Mouse (Mus musculus): Measurements from ENCODE around the gene Rapgef2.
A peak's percentile ranks its signal among the peaks of the same experiment; 100 is the strongest.
"Not testable (repeated sequence)": the region's sequence is repeated elsewhere in the genome, so short reads cannot be mapped to it uniquely, and the experiment has no call there.

The Rapgef2 gene

DNA sequence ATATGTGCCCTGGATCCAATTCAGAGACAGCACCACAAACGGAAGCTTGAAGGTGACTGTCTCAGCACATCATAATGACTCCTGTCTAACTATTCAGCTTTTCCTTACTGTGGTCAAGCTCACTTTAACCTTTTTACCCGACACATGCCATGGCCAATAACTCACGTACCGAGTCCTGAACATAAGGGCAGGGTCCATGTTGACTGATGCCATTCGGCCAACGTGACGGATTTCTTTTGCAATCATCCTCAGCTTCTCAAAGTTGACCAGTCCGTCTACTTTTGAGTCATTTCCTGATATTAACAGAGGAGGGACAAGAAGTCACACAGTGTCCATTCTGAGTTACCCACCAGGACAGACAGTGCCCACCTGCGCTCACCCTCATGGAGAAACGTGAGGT, 203.3 kb downstream of the Rapgef2 start:
- DNase-seq, result no peak

DNA sequence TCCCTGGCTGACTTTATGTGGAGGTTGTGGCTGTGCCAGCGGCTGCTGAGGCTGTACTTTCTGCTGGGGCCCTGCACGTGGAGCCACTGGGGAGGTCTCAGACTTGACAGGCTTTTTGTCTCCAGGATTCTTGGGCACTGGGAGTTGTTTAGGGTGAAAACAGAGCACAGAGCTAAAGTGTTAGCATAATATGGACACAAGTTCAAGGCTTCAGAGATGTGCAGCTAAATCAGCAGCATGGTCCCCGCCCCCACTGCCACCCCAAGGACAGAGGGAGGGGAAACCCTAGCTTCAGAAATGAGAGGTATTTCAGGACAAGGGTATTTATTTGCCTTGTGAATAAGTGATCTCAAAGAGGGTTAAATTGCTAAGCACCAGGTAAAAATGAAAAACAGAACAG, 207.2 kb downstream of the Rapgef2 start:
- no peak for DNase-seq

GRCm38 (mm10) chr3:79074970-79075369, 211.3 kb downstream of the Rapgef2 start:
- no peak for DNase-seq

GRCm38 (mm10) chr3:79073541-79074244, 212.6 kb downstream of the Rapgef2 start:
- no peak for DNase-seq

GRCm38 (mm10) chr3:79071561-79071960, 214.8 kb downstream of the Rapgef2 start:
- DNase-seq, result peak; percentile 33

DNA sequence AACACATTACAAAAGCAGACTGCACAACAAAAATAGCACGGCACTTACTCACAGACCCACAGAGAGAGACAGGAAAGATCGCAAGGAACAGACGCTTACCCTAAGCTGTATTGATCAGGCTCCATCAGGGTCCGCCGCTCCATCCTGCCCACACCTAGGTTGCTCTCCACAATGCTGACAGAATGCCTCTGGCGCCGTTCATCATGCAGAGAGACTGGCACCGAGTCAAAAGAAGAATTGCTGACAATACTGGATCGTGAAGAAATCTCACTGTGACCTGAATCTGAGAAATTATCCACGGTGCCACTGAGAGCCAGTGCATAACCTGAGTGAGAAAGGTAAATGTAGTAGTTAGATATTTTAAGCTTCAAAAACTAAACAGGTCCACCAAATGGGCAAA, 216.4 kb downstream of the Rapgef2 start:
- DNase-seq, result no peak

DNA sequence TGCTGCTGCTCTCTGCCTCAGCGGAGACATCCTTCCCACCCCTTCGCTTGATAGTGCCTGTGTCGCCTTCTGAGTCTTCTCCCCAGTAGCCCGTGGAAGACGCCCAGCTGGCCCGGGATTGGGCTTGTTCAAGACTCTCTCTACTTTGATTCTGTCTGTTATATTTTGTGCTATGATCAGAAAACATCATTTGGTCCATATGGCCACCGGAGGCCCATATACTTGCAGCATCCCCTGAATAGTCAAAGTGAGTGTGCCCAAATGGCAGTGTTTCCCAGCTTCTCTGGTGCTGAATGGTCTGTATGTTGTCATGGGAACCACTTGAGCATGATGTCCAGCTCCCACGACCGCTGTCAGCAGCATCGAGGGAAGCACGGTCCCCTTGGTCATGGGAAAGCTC, 217.3 kb downstream of the Rapgef2 start:
- no peak for DNase-seq

DNA sequence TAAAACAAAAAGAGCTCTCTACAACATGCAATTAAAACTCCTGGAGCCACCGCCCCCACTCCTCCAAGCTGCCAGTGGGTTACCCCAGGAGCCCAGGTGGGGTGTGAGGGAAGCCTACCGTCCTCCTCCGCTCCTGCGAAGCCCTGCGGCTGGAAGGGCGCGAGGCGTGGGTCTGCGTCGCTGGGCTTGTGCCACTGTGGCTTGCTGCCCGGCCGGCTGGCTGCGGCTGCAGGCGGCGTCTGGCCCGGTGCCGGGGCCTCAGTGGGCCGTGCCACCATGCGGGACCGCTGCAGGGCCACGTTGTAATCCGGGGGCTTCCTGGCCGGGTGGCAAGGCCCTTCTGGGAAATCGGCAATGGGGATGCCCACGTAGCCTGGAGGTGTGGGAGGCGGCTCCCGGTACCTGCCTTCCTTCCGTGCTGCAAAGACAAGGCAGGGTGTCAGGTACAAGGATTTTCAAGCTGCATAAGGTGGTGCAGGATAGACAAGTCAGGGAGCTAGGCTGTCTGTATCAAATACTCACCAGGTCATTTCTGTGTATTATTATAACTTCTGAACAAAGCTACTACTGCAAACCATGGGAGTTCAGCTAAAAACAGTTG, 219.8 kb downstream of the Rapgef2 start:
- DNase-seq, result no peak

- DNase-seq, result no peak
Observed at GRCm38 (mm10) chr3:79064096-79064495, 222.2 kb downstream of the Rapgef2 start.

- no peak for DNase-seq
Observed at GRCm38 (mm10) chr3:79061426-79061825, 224.9 kb downstream of the Rapgef2 start.

DNA sequence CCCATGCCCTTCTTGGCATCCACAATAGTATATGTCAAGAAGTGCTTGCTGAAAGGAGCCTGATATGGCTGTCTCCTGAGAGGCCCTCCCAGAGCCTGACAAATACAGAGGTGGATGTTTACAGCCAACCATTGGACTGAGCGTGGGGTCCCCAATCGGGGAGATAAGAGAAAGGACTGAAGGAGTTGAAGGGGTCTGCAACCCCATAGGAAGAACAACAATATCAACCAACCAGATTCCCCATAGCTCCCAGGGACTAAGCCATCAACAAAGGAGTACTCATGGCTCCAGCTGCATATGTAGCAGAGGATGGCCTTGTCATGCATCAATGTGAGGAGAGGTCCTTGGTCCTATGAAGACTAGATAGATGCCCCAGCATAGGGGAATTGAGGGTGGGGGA, 227.8 kb downstream of the Rapgef2 start:
- not testable (repeated sequence) for DNase-seq

DNA sequence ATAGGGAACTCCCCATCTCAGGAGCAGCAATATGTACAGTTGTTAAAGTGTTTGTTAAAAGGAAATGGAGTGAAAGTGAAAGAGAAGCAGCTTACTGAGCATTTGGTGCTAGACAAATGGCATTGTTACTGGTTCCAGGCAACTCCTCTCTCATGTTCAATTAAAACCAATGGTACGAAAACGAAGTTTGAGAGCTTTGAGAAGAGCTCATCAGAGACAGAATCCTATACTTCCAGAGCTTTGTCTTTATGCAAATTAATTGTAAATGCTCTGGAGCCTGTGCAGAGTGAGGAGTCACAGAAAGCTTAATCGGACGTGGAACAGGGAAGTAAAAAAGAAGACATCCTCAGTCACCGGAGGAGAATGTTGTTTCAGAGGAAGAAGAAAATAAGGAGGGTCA, 241.1 kb downstream of the Rapgef2 start:
- DNase-seq, result no peak

GRCm38 (mm10) chr3:79042973-79043372, 243.3 kb downstream of the Rapgef2 start:
- DNase-seq, result no peak

DNA sequence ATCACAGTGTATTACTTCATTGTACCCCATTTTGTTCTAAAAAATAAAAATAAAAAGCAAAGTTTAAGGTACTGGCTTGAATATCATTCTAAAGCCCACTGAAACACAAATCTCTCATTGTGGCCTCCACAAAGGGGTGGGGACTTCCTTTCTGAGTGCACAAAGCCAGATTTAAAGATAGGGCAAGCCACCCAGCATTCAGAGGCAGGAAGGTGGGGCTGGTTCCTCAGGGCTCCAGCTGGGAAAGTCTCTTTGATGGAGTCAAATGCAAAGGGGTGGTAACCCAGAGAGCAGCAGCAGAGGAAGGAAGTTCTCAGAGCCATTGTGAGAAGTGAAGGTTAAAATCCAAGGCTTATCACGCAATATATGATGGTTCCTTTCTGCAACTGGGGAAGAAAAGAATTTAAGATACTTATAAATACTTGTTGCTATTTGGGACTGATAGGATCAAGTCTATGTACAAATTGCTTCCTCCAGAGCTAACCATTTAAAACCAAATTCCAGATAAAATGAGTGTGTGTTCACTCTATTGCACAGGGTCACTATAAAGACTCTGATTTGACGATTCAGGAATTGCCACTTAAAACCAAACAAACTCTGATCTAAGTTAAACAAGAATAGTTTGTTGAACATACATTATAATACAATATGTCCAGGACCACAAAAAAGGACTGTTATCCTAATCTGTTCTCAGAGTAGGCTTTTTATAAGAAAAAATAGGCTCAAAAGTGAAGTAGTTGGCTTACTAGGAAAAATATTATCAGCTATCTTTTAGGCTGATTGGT, 246.5 kb downstream of the Rapgef2 start:
- no peak for DNase-seq

DNA sequence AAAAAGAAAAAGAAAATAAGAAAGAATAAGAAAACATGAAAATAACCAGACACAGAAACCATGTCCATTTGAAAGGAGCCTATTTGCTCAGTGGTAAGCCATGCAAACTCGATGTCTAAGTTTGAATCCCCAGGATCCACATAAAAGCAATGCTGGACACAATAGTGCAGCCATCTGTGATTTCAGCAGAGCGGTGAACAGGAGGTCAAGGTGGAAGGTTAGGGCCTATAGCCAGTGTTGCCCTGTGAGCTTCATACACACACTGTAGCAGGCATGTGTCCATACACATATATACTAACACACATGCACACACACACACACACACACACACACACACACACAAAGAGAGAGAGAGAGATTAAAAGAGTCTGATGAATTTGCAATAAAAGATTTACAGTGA, 247.3 kb downstream of the Rapgef2 start:
- no peak for DNase-seq

- no peak for DNase-seq
Observed at GRCm38 (mm10) chr3:79034457-79034856, 251.9 kb downstream of the Rapgef2 start.

- no peak for DNase-seq
Observed at GRCm38 (mm10) chr3:79030855-79031254, 255.5 kb downstream of the Rapgef2 start.

- no peak for DNase-seq
Observed at GRCm38 (mm10) chr3:79028153-79028878, 258.0 kb downstream of the Rapgef2 start.

DNA sequence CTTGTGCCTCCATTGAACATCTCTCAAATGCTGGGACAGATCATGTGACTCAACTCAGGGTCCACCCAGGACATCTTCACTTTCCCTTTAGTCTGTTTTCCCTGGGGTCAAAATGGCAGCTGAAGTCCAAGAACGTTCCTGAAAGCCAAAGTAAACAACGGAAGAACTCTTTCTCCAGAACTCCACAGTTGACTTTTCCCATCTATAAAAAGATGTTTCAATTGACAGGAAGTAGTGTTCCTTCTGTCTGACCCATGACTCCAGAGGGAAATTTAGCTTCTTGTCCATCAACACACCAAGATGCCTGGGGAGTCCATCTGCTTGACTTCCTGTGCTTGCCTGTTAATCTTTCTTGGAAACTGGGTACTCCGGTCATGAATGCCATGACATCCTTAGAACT, 260.3 kb downstream of the Rapgef2 start:
- DNase-seq, result no peak

- no peak for DNase-seq
Observed at GRCm38 (mm10) chr3:79023735-79024328, 262.5 kb downstream of the Rapgef2 start.

DNA sequence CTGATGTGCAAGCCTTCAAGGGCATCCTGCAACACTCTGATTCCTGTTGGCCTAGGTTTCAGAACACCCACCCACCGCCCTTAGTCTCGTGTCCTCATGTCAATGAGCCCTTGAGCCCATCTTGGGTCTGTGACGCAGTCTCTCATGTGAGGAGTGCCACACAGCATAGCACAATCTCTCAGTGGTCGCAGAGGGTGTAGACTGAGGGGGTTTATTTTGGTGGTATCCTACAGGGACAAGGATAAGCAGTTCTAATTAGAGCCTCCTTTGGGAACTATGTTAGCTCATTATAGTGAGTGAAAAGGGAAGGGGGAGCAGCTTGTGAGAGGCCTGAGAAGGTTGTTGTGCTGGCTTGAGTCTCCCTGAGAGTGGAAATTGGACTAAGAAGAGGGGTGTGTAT, 263.6 kb downstream of the Rapgef2 start:
- no peak for DNase-seq

DNA sequence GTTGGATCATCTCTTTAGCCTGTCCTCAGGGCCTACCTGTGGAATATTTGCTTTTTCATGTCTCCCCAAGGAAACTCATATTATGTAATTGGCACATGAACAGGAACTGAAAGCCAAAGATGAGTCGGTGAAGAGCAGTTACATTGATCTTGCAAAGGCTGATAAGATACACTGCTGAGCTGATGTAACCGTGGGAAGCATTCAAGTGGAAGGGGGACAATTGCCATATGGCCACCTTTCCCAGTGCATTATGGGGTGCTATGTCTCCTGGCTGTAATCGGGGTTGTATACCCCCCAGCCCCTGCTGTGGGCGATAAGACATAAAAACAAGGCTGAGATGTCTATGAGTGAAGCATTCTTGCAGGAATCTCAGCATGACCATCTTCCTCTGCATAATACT, 268.9 kb downstream of the Rapgef2 start:
- DNase-seq, result no peak

- no peak for DNase-seq
Observed at GRCm38 (mm10) chr3:79016830-79017229, 269.5 kb downstream of the Rapgef2 start.

All from thymus, postnatal 4 days (tissue).